Mouse (Mus musculus): Measurements from ENCODE around the gene Gm20388. TPM values are rescaled to one million over a fixed set of nuclear protein-coding genes. Genes with fewer than 3 reads are reported as not detected.

Gene Gm20388
- polyA plus RNA-seq, 1 experiment = 49.7 TPM

DNA sequence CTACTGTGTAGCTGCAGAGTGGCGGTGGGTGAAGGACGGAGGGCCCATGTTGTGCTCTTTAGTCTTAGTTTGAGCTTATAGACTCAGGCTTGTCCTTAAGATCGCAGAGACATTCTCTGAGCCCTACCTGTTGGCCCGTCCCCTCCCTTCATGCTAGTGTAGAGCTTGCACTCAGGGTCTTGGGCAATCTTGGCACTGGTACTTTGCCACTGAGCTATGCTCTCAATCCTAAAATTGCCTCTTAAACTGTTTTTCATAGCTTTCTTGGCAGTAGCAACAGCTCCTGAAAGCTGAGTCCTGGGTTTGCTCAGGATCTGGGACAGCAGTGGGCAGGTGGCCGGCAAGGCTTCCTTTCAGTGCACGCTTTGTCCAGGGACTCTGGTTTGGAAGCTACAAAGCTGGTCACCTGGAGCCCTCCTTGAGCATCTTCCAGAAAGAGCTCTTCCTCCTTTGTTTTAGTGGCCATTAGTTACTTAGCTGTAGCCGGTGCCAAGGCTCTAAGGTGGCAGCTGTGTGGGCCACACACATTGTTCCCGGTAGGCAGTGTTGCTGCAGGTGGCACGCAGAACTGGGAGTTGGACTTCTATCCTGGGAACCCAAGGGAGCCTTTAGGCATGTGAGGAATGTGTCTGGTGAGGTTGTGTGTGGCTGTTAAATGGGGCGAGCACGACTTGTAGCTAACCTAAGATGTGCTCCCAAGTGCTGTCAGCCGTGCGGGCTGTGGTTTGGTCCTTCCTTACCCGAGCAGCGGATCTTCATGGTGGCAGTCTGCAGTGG is 2090.9 kb downstream of the Gm20388 start:
- H3K4me3 ChIP-seq (ENCODE audit: insufficient read depth, low read depth, low read length) = no peak overlapping the region
- no peak for DNase-seq
- no peak for TF ChIP-seq POLR2A (IDR thresholded peaks at IDR 0.05; ENCODE audit: low read depth, low read length)
- no peak for TF ChIP-seq CTCF (conservative IDR thresholded peaks at IDR 0.05; ENCODE audit: insufficient read depth, insufficient read length, low read depth, low read length)
- H3K27me3 ChIP-seq (replicated peaks; ENCODE audit: control insufficient read depth, insufficient read depth, low read length) = no peaks in the 10 kb centered on the region
- H3K27ac ChIP-seq (ENCODE audit: insufficient read depth, low read depth, low read length) = no peak overlapping the region
- peaks cover 1% of the 10 kb centered on the region; the same call in 1 of the 2 replicates for H3K36me3 ChIP-seq (ENCODE audit: control insufficient read depth, insufficient read depth, low read length)
- no peaks in the 10 kb centered on the region for H3K4me1 ChIP-seq (ENCODE audit: control insufficient read depth, insufficient read depth, low read length)
- 80% methylated on average over 15 of the region's 15 CpGs for WGBS

DNA sequence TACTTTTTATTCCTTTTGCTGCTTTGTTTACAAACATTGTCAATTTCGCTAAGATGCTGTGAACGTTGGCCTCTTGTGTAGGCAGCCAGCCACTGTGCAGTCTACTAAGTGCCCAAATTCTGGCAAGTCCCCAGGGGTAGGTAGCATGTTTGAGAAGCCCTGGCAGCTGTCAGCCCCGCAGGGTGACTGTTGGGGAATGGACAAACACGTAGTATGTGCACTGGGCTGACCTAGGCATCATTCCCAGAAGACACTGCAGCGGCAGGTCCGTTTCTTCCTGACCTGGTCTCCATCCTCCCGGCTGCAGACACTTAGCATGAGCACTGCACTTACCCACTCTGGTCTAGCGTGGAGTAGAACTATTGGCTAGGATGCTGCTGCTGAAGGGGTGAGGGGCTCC is 2093.0 kb downstream of the Gm20388 start:
- H3K27ac ChIP-seq (ENCODE audit: insufficient read depth, low read depth, low read length) = no peak overlapping the region
- H3K4me1 ChIP-seq (ENCODE audit: control insufficient read depth, insufficient read depth, low read length) = no peaks in the 10 kb centered on the region
- TF ChIP-seq POLR2A (IDR thresholded peaks at IDR 0.05; ENCODE audit: low read depth, low read length) (no peak), CTCF (conservative IDR thresholded peaks at IDR 0.05; ENCODE audit: insufficient read depth, insufficient read length, low read depth, low read length) (no peak)
- no peaks in the 10 kb centered on the region for H3K27me3 ChIP-seq (replicated peaks; ENCODE audit: control insufficient read depth, insufficient read depth, low read length)
- no peak for DNase-seq
- 82% methylated on average over 8 of the region's 8 CpGs for WGBS
- no peaks in the 10 kb centered on the region for H3K36me3 ChIP-seq (ENCODE audit: control insufficient read depth, insufficient read depth, low read length)
- H3K4me3 ChIP-seq (ENCODE audit: insufficient read depth, low read depth, low read length) = no peak overlapping the region

DNA sequence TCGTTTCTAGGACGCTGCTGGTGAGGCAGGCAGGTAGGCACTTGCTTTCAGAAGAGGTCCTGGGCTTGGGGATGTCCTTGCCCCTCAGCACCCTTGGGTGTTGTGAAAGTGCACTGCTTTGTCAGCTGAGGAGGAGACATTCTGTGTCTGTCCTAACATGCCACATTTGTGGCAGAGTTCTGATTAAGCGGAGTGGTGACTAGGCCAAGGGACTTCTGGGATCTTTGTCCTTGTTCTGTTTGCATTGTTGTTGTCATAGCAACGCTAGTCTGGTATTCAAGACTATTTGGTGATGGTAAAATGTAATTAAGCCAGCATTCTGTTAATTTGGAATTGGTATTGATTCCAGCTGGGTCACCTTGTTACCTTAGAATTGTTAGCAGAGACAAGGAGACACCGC is 2093.5 kb downstream of the Gm20388 start:
- WGBS = 91% methylated on average over 5 of the region's 5 CpGs
- Histone ChIP-seq H3K4me3 (ENCODE audit: insufficient read depth, low read depth, low read length) (no peak overlapping the region), H3K27me3 (replicated peaks; ENCODE audit: control insufficient read depth, insufficient read depth, low read length) (no peaks in the 10 kb centered on the region), H3K36me3 (ENCODE audit: control insufficient read depth, insufficient read depth, low read length) (no peaks in the 10 kb centered on the region), H3K4me1 (ENCODE audit: control insufficient read depth, insufficient read depth, low read length) (no peaks in the 10 kb centered on the region), H3K27ac (ENCODE audit: insufficient read depth, low read depth, low read length) (no peak overlapping the region)
- TF ChIP-seq POLR2A (IDR thresholded peaks at IDR 0.05; ENCODE audit: low read depth, low read length) (no peak), CTCF (conservative IDR thresholded peaks at IDR 0.05; ENCODE audit: insufficient read depth, insufficient read length, low read depth, low read length) (no peak)
- no peak for DNase-seq

DNA sequence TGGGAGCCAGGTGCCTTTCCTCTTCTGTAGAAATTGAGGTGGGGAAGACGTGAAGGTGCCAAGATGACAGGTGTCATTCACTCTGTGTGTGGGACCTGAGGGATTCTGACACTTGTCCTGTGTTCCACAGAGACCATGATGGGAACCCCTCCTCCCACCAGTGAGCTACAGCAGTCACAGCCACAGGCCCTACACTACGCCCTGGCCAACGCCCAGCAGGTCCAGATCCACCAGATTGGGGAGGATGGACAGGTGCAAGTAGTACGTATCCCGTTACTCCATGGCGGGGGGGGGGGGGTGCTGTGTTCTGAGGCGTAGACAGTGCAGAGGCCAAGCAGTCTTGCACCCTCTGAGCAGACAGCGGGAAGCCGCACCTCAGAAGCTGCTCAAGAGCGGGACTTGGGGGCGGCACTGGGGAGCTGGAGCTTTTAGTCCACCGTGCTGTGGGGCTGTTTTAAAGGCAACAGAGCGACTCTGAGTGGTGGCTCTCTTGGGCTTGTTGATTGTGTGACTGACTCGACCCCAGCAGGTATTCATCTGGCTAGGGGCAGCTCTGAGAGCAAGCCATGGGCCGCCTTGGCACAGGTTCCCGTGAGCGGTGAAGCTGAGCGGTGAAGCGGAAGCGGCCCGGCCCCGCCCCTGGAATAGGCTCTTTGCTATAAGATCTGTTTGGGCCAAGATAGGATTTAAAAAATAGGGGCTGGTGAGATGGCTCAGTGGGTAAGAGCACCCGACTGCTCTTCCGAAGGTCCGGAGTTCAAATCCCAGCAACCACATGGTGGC is 2095.0 kb downstream of the Gm20388 start:
- TF ChIP-seq CTCF (conservative IDR thresholded peaks at IDR 0.05; ENCODE audit: insufficient read depth, insufficient read length, low read depth, low read length) (no peak), POLR2A (IDR thresholded peaks at IDR 0.05; ENCODE audit: low read depth, low read length) (no peak)
- H3K36me3 ChIP-seq (ENCODE audit: control insufficient read depth, insufficient read depth, low read length) = no peaks in the 10 kb centered on the region

DNA sequence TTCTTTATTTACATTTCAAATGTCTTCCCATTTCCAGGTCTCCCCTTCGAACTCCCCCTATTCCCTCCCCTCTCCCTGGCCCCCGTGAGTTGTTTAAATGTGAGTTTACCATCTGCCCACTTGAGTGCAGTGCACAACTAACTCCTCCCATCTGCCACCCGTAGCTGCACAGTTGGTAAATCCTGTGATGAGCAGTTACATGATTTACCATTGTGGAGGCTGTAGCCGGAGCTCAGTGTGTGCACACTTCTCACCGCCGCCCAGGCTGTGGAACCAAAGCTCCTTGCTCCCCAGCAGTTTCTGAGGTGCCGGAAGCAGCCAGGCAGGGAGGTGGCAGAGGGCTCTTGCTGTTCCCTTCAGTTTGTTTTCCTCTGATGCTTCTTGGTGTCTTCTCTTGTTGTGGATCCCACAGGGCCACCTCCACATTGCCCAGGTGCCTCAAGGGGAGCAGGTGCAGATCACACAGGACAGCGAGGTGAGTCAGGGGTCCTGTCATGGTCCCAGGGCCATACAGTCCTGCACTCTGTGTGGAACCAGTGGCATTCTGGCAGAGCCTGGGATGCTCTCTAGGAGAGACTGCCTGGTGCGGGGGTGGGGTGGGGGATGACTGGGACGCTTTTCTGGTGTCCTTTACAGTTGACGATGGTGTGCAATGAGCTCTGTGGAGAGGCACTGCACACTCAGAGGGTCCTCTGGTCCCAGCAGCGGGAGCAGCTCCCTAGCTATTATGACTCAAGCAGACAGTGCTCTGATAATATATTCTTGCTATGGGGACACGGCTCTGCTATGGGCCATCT is 2096.2 kb downstream of the Gm20388 start:
- 89% methylated on average over 13 of the region's 13 CpGs for WGBS
- TF ChIP-seq POLR2A (IDR thresholded peaks at IDR 0.05; ENCODE audit: low read depth, low read length) = no peak
- no peak for TF ChIP-seq CTCF (conservative IDR thresholded peaks at IDR 0.05; ENCODE audit: insufficient read depth, insufficient read length, low read depth, low read length)
- Histone ChIP-seq H3K27me3 (replicated peaks; ENCODE audit: control insufficient read depth, insufficient read depth, low read length) (no peaks in the 10 kb centered on the region), H3K27ac (ENCODE audit: insufficient read depth, low read depth, low read length) (no peak overlapping the region), H3K4me1 (ENCODE audit: control insufficient read depth, insufficient read depth, low read length) (no peaks in the 10 kb centered on the region), H3K4me3 (ENCODE audit: insufficient read depth, low read depth, low read length) (no peak overlapping the region), H3K36me3 (ENCODE audit: control insufficient read depth, insufficient read depth, low read length) (no peaks in the 10 kb centered on the region)
- DNase-seq = no peak

More for the DNA sequence above, 2095.0 kb downstream of the Gm20388 start:
- peak; percentile 20 for DNase-seq
- Histone ChIP-seq H3K4me3 (ENCODE audit: insufficient read depth, low read depth, low read length) (no peak overlapping the region), H3K27me3 (replicated peaks; ENCODE audit: control insufficient read depth, insufficient read depth, low read length) (no peaks in the 10 kb centered on the region), H3K4me1 (ENCODE audit: control insufficient read depth, insufficient read depth, low read length) (no peaks in the 10 kb centered on the region), H3K27ac (ENCODE audit: insufficient read depth, low read depth, low read length) (no peak overlapping the region)
- WGBS = 73% methylated on average over 25 of the region's 25 CpGs

DNA sequence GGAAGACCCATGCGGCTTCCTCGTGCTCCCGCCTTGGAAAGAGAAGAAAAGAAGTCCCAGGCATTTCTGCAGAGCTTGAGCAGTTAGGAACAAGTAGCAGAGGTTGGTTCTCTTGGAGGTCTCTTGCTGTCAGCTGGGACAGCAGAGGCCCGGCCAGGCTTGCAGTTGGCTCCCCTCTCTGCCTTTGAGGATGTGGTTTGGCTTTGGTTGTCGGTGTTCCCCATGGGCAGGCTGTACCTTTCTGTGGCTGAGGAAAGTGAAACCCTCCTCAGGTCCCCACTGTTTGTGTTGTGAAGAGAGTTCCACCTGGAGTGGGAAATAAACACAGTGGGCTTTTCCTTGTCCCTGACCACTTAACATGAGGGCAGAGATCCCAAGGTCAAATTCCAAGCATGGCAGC is 2097.8 kb downstream of the Gm20388 start:
- TF ChIP-seq CTCF (conservative IDR thresholded peaks at IDR 0.05; ENCODE audit: insufficient read depth, insufficient read length, low read depth, low read length) = no peak
- Histone ChIP-seq H3K36me3 (ENCODE audit: control insufficient read depth, insufficient read depth, low read length) (no peaks in the 10 kb centered on the region), H3K4me1 (ENCODE audit: control insufficient read depth, insufficient read depth, low read length) (no peaks in the 10 kb centered on the region), H3K4me3 (ENCODE audit: insufficient read depth, low read depth, low read length) (no peak overlapping the region), H3K27me3 (replicated peaks; ENCODE audit: control insufficient read depth, insufficient read depth, low read length) (no peaks in the 10 kb centered on the region), H3K27ac (ENCODE audit: insufficient read depth, low read depth, low read length) (no peak overlapping the region)
- WGBS = 86% methylated on average over 5 of the region's 5 CpGs
- no peak for DNase-seq

All from kidney, adult 2 months (tissue).